Mouse (Mus musculus) central nervous system, embryonic 11.5 days (tissue): ENCODE data around the gene Nlrp5. TPM values are rescaled to one million over a fixed set of nuclear protein-coding genes. Genes with fewer than 3 reads are reported as not detected.

Source experiments
- polyA plus RNA-seq: library from polyadenylated mRNA; depleted of rRNA; stranded (reverse); fragments of >200 nt; gene quantifications from 2 replicates; pipeline ENCODE4 v1.2.3, GENCODE M21; 2012; rRNA removed

Gene Nlrp5
- polyA plus RNA-seq: not detected in 2 replicates

GRCm38 (mm10) chr7:23385589-23385988 lies at the start of gene Nlrp5:
Nlrp5 (plus strand) TSS chr7:23385889.

Other genes with a start within 250 kb of the Nlrp5 start
- gene Gm10662, start 241.4 kb upstream of the Nlrp5 start, polyA plus RNA-seq: not detected in 2 replicates
- gene Vmn1r165, start 168.6 kb upstream of the Nlrp5 start, polyA plus RNA-seq: not detected in 2 replicates
- gene Vmn1r166, start 134.2 kb upstream of the Nlrp5 start, polyA plus RNA-seq: not detected in 2 replicates
- not detected in 2 replicates for gene Gm6902, start 107.0 kb upstream of the Nlrp5 start, polyA plus RNA-seq
- gene Nlrp4e, start 84.7 kb upstream of the Nlrp5 start, polyA plus RNA-seq: not detected in 2 replicates
- not detected in 2 replicates for gene Vmn1r167, start 121.3 kb downstream of the Nlrp5 start, polyA plus RNA-seq
- not detected in 2 replicates for gene Vmn1r168, start 153.8 kb downstream of the Nlrp5 start, polyA plus RNA-seq
- gene Vmn1r169, start 189.6 kb downstream of the Nlrp5 start, polyA plus RNA-seq: not detected in 2 replicates
- gene Vmn1r170, start 220.3 kb downstream of the Nlrp5 start, polyA plus RNA-seq: not detected in 2 replicates
- gene Vmn1r171, start 244.8 kb downstream of the Nlrp5 start, polyA plus RNA-seq: not detected in 2 replicates